Mouse (Mus musculus): ENCODE results near the gene G6pdx. TPM values are rescaled to one million over a fixed set of nuclear protein-coding genes. Genes with fewer than 3 reads are reported as not detected.

The G6pdx gene
- total and polyA plus RNA-seq, 3 experiments, result 35.9 to 70.5 (median 44.0) TPM

DNA sequence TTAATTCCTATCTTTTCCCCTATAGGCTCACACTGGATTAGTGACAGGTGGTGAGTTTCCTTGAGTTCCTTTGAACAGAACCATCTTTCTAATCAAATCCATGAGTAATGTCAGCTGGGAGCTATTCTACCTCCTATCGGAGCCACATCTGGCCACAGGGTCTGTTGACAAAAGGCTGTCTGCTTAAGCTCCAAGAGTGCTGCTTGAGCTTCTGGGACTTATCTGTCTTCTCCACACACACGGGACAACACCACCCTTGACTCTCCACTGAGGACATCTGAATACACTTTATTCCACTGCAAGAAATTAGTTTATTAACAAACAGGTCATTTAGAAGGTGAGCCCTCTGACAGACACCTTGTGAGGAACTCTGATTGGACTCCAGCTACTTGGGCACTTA is 44.5 kb downstream of the G6pdx start:
- H3K36me3 ChIP-seq (replicated peaks in 1 of 2; ENCODE audit: control insufficient read depth in 1 of 2, insufficient read depth in 1 of 2, low read length in 1 of 2), result peaks cover 14 to 38% of the 10 kb centered on the region in 2 experiments
- no peaks in the 10 kb centered on the region for H3K79me2 ChIP-seq (replicated peaks; ENCODE audit: control insufficient read depth, extremely low read depth, insufficient read depth, poor library complexity, severe bottlenecking)
- H3K9ac ChIP-seq (ENCODE audit: insufficient read depth, low read depth), result no peak overlapping the region
- no peak overlapping the region for H3K4me3 ChIP-seq (replicated peaks in 1 of 3; ENCODE audit: low read depth in 2 of 3, low read length in 2 of 3, poor library complexity in 1 of 3)
- no peaks in the 10 kb centered on the region for H3K4me1 ChIP-seq (ENCODE audit: control insufficient read depth in 1 of 2, insufficient read depth in 2 of 2)
- dilution Hi-C loops (cut with MboI; ENCODE audit: extremely low pct_ligation_motif_present, extremely low pct_unique_long_range_greater_than_20kb, low sequenced_read_pairs), result no loop called here
- TF ChIP-seq ZKSCAN1 (IDR thresholded peaks at IDR 0.05; ENCODE audit: borderline replicate concordance, low read depth, low read length), result no peak
- no peak for TF ChIP-seq MAZ (IDR thresholded peaks at IDR 0.05; ENCODE audit: low read depth, low read length)
- DNase-seq (ENCODE audit: extremely low read depth), result no peak
- in situ Hi-C loops (cut with MboI; ENCODE audit: low pct_ligation_motif_present, low pct_unique_long_range_greater_than_20kb, low sequenced_read_pairs), result loop anchor here (25.0 kb wide), 1 partner anchor 597 kb away; the partner anchor contains the start of genes Idh3g and Ssr4
- H3K27ac ChIP-seq (ENCODE audit: insufficient read depth, low read depth), result no peak overlapping the region
- no peak overlapping the region for H3K4me2 ChIP-seq (ENCODE audit: insufficient read depth, low read depth, poor library complexity, severe bottlenecking)
- H3K27me3 ChIP-seq (replicated peaks), result no peaks in the 10 kb centered on the region
- no peaks in the 10 kb centered on the region for H3K9me3 ChIP-seq (replicated peaks; ENCODE audit: low read length)

DNA sequence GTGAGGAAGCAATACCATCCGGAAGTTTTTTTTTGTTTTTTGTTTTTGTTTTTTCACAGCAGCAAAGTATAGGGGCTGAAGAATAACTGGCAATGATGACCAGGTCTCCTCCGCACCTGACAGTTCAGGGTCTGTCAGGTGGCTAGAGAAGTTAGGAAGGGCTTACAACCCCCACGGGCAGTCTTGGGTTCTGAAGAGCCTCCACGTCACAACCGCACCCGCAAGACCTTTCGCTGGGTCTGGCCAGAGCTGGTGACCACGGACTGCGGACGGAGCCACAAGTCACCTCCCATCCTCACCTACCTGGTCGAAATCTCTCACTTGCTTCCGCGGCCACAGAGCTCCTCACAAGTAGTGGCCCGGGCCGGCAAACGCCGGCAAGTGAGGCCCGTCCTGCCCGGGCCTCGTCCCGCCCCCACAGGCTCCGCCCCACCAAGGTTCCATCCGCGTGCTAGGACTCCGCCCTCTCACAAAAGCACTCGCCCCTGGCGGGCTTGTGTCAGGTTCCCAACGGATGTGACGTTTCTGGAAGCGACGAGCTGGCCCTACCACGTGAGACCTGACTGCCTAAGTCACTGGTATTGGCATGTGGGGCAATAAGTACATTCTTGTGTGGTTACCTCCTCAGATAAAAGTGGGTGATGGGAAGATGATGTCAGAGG is 56.0 kb downstream of the G6pdx start, which contains the start of the genes Ubl4a and Slc10a3:
Gene Ubl4a (minus strand): TSS at position 331 of the 662 bp plus-strand sequence.
Gene Slc10a3 (minus strand): TSS at position 462 of the 662 bp plus-strand sequence.
- in situ Hi-C loops (cut with MboI; ENCODE audit: low pct_ligation_motif_present, low pct_unique_long_range_greater_than_20kb, low sequenced_read_pairs), result no loop called here
- no peak within 1 kb of the TSS for H3K27ac ChIP-seq (ENCODE audit: insufficient read depth, low read depth)

More for the DNA sequence above, 56.0 kb downstream of the G6pdx start, which contains the start of the genes Ubl4a and Slc10a3:
- peak within 1 kb of the TSS; percentile 78 for H3K4me2 ChIP-seq (ENCODE audit: insufficient read depth, low read depth, poor library complexity, severe bottlenecking)
- H3K4me3 ChIP-seq (replicated peaks in 1 of 3; ENCODE audit: low read depth in 2 of 3, low read length in 2 of 3, poor library complexity in 1 of 3), result peak within 1 kb of the TSS; percentile 65 to 70 (median 66)
- TF ChIP-seq SIN3A (IDR thresholded peaks at IDR 0.05; ENCODE audit: low read length) (peak; percentile 91), MAZ (IDR thresholded peaks at IDR 0.05; ENCODE audit: low read depth, low read length) (no peak), NRF1 (IDR thresholded peaks at IDR 0.05; ENCODE audit: low read depth, low read length) (no peak), ZC3H11A (IDR thresholded peaks at IDR 0.05; ENCODE audit: low read depth, low read length) (no peak), BHLHE40 (IDR thresholded peaks at IDR 0.05; ENCODE audit: low read depth, low read length) (peak; percentile 41), POLR2AphosphoS2 (IDR thresholded peaks at IDR 0.05; ENCODE audit: low read depth, low read length) (peak; percentile 43; the same call in 1 of the 2 replicates), USF1 (IDR thresholded peaks at IDR 0.05; ENCODE audit: low read depth, low read length) (peak; percentile 75), MAX (IDR thresholded peaks at IDR 0.05; ENCODE audit: low read length) (peak; percentile 96), TBP (conservative IDR thresholded peaks at IDR 0.05; ENCODE audit: low read depth, low read length) (peak; percentile 59; the same call in 1 of the 2 replicates), IRF4 (IDR thresholded peaks at IDR 0.05; ENCODE audit: low read depth, low read length) (no peak; the same call in 1 of the 2 replicates), ZMIZ1 (IDR thresholded peaks at IDR 0.05; ENCODE audit: low read depth, low read length) (peak; percentile 67; the same call in 1 of the 2 replicates), CHD1 (IDR thresholded peaks at IDR 0.05; ENCODE audit: low read depth, low read length) (no peak), ETS1 (conservative IDR thresholded peaks at IDR 0.05; ENCODE audit: low read depth, low read length) (no peak), MEF2A (IDR thresholded peaks at IDR 0.05; ENCODE audit: borderline replicate concordance, low read depth, low read length) (no peak), ZNF384 (IDR thresholded peaks at IDR 0.05; ENCODE audit: low read depth, low read length) (no peak), HCFC1 (IDR thresholded peaks at IDR 0.05; ENCODE audit: low read depth, low read length) (peak; percentile 76), RAD21 (IDR thresholded peaks at IDR 0.05; ENCODE audit: low read depth, low read length) (no peak), KAT2A (IDR thresholded peaks at IDR 0.05; ENCODE audit: insufficient replicate concordance, low read length) (no peak), MXI1 (IDR thresholded peaks at IDR 0.05; ENCODE audit: low read depth, low read length) (peak; percentile 91), PAX5 (IDR thresholded peaks at IDR 0.05; ENCODE audit: low read length) (no peak), USF2 (conservative IDR thresholded peaks at IDR 0.05; ENCODE audit: low read depth, low read length) (peak; percentile 41), E2F4 (IDR thresholded peaks at IDR 0.05; ENCODE audit: insufficient replicate concordance, low read depth, low read length) (no peak), POLR2A (IDR thresholded peaks at IDR 0.05; ENCODE audit: low read depth, low read length) (peak; percentile 87), MYC (IDR thresholded peaks at IDR 0.05; ENCODE audit: low read depth, low read length) (peak; percentile 94), SMC3 (IDR thresholded peaks at IDR 0.05; ENCODE audit: low read depth, low read length) (no peak), NELFE (IDR thresholded peaks at IDR 0.05; ENCODE audit: low read depth, low read length) (peak; percentile 82), TCF12 (IDR thresholded peaks at IDR 0.05; ENCODE audit: low read depth, low read length) (peak; percentile 55)
- no peaks in the 10 kb centered on the region for H3K9me3 ChIP-seq (replicated peaks; ENCODE audit: low read length)
- peaks cover 6 to 22% of the 10 kb centered on the region in 2 experiments; a peak in 2 of 4 replicates for H3K4me1 ChIP-seq (ENCODE audit: control insufficient read depth in 1 of 2, insufficient read depth in 2 of 2)
- dilution Hi-C loops (cut with MboI; ENCODE audit: extremely low pct_ligation_motif_present, extremely low pct_unique_long_range_greater_than_20kb, low sequenced_read_pairs), result no loop called here
- no peaks in the 10 kb centered on the region; the same call in 1 of the 2 replicates for H3K79me2 ChIP-seq (replicated peaks; ENCODE audit: control insufficient read depth, extremely low read depth, insufficient read depth, poor library complexity, severe bottlenecking)
- peak within 1 kb of the TSS; percentile 80 for H3K9ac ChIP-seq (ENCODE audit: insufficient read depth, low read depth)
- peaks cover 9 to 15% of the 10 kb centered on the region in 2 experiments for H3K36me3 ChIP-seq (replicated peaks in 1 of 2; ENCODE audit: control insufficient read depth in 1 of 2, insufficient read depth in 1 of 2, low read length in 1 of 2)
- peak; percentile 91 for DNase-seq (ENCODE audit: extremely low read depth)
- no peaks in the 10 kb centered on the region for H3K27me3 ChIP-seq (replicated peaks)
